Mouse (Mus musculus): ENCODE results near the gene Gm39115.
A peak's percentile ranks its signal among the peaks of the same experiment; 100 is the strongest.

The Gm39115 gene

DNA sequence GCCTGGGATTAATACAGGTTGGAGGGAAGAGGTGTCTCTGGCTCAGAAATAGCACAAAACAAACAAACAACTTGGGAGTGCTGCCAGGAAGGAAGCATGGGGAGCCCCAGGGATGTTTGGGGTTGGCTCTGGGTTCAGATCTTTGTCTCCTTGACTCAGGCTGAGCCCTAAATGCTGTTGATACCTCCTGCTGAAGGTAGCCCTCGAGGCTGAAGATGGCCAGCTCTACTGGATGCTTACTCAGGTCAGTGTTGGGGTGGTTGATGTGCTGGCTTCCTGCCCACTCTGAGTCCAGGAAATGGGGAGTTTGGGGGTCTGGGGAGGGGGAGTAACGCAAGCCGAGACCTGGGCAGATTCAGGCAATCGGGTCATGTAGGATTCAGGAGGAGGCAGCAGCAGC is 39.1 kb downstream of the Gm39115 start:
- DNase-seq (ENCODE audit: low read depth in 1 of 2, low spot score in 2 of 2): no peak

GRCm38 (mm10) chr7:142095183-142095931 is 40.5 kb downstream of the Gm39115 start, which contains the start of gene Dusp8:
TSS of gene Dusp8 (minus strand) at chr7:142095843.
- DNase-seq (ENCODE audit: low read depth in 1 of 2, low spot score in 2 of 2): peak; percentile 51 to 66

GRCm38 (mm10) chr7:142094301-142095143 is 41.3 kb downstream of the Gm39115 start:
- no peak for DNase-seq (ENCODE audit: low read depth in 1 of 2, low spot score in 2 of 2)

- DNase-seq (ENCODE audit: low read depth in 1 of 2, low spot score in 2 of 2): no peak
Observed at GRCm38 (mm10) chr7:142093696-142094240, 42.1 kb downstream of the Gm39115 start.

DNA sequence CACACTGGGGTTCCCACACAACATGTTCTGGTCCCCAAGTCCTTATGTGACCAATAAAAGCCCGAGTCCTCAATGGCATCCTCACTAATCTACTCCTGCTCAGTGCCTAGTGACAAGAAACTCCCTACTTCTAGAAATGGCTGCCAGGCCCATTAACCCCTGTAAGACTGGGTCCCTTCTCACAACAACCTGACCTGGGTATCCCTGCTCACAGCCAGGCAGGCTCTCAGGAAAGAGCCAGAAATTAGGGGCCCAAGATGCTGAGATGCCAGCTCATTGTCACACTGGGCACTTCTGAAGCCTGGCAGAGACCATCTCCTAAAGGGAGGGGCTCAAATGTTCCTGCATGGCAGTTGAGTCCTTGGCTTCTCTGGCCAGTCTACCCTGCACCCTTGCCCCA is 42.8 kb downstream of the Gm39115 start:
- no peak for DNase-seq (ENCODE audit: low read depth in 1 of 2, low spot score in 2 of 2)

GRCm38 (mm10) chr7:142091848-142092247 is 44.0 kb downstream of the Gm39115 start:
- no peak for DNase-seq (ENCODE audit: low read depth in 1 of 2, low spot score in 2 of 2)

DNA sequence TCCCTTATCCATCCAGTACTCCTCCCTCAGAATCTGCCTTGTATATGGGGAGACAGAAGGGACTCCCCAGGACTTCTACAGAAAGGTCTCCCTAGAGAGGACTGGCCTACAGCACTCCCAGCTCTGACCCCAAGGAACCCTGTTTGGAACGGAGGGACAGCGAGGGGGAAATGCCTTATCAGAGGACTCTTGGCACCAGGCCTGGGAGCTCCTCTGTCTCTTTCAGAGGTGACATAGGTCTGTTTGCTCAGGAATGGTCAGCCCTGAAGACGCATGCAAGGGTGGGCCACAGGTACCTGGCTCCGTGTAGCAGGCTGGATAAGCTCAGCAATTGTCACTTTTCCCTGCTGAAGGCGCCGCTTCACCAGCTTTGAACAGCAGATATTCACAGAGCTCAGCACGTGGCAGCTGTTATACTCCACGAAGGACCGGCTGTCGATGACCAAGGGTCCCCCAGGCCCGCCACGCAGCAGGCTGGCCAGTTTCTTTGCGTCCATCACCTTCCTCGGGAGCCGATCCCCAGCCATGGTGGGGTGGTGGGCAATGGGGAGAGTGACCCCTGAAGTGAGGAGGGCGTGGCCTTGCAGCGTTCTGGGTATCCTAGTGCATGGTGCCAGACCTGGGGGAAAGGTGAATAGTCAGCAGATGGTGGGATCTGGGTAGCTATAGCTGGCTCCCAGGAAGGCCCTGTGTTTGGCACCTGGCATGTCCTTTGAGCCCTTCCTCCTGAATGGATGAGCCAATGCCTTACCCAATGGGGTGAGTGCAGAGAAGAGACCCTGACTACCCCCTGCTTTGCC is 46.0 kb downstream of the Gm39115 start:
- no peak for DNase-seq (ENCODE audit: low read depth in 1 of 2, low spot score in 2 of 2)

DNA sequence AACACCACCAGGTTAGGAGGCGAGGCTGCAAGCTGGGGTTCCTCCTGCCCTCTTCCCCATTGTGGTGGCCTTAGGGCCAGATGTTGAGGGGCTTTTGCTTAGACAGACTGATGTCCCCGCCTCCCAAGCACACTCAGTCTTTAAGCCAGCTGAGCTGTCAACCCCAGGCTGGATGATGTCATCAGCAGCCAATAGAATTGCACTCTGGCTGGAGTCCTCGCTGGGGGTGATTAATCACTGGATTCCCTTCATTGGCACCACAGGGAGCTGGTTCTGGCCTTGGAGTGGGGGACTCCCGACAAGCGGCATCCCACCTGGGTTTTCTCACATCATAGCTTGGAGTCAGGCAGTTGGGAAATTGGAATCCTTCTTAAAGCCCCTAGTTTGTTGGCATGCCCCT is 46.9 kb downstream of the Gm39115 start:
- DNase-seq (ENCODE audit: low read depth in 1 of 2, low spot score in 2 of 2): no peak

DNA sequence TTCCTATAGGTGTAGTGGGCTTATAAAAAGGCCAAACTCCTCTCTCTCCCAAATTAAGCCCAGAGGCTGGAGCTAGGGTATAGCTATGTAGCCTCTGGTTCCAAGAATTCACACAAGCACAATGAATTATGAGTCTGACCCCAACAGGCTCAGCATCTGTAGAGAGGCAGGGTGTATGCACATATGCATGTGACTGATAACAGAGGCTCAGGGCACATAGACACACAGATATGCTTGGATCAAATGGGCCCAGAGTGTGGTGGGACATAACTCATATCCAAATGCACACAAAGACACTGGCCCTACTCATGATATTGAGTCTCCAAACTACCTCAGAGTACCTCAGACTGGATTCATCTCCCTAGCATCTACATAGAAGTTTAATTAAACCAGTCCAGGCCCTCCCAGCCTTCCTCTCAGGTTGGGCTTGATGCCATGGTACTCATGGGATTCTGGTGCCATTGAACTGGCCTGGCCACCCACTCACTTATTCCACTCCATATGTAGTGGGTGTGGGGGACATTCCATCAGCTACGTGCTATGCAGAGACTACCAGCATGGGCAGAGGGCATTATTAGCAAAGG is 48.7 kb downstream of the Gm39115 start:
- no peak for DNase-seq (ENCODE audit: low read depth in 1 of 2, low spot score in 2 of 2)

- DNase-seq (ENCODE audit: low read depth in 1 of 2, low spot score in 2 of 2): no peak
Observed at GRCm38 (mm10) chr7:142086159-142086905, 49.5 kb downstream of the Gm39115 start.
